Mouse (Mus musculus) CH12.LX (cell line): ENCODE data around the gene Tnrc6b. TPM values are rescaled to one million over a fixed set of nuclear protein-coding genes. Genes with fewer than 3 reads are reported as not detected.
"Not testable (repeated sequence)": the region's sequence is repeated elsewhere in the genome, so short reads cannot be mapped to it uniquely, and the experiment has no call there.

Experiments used
- DNase-seq: peaks from one replicate; pipeline ENCODE4 v3.0.0-alpha.2; 2013; ENCODE audit errors: extremely low read depth
- H3K27ac ChIP-seq: 2 replicates; pipeline ENCODE4 v1.5.1; 2012; ENCODE audit warnings: low read depth, mild to moderate bottlenecking, control low read depth, moderate library complexity; ENCODE audit not compliant: insufficient read depth
- H3K27me3 ChIP-seq: replicated peaks from 2 replicates; pipeline ENCODE3; 2012; ENCODE audit warnings: inconsistent platforms
- H3K36me3 ChIP-seq, 2 experiments: replicated peaks in 1 of 2; 2 replicates each; pipeline versions ENCODE3 to v1.6.1; 2012; ENCODE audit warnings: inconsistent platforms in 1 of 2, low read length in 1 of 2, mild to moderate bottlenecking in 1 of 2, mixed read lengths in 1 of 2, moderate library complexity in 1 of 2; ENCODE audit not compliant: control insufficient read depth in 1 of 2, insufficient read depth in 1 of 2
- H3K4me1 ChIP-seq, 2 experiments: 2 replicates each; pipeline ENCODE4 v1.6.1; 2012; ENCODE audit warnings: inconsistent platforms in 1 of 2, moderate library complexity in 1 of 2; ENCODE audit not compliant: insufficient read depth in 2 of 2, control insufficient read depth in 1 of 2
- H3K4me2 ChIP-seq: 2 replicates; pipeline ENCODE4 v1.6.1; 2012; ENCODE audit warnings: low read depth, mild to moderate bottlenecking, control low read depth; ENCODE audit not compliant: poor library complexity, insufficient read depth, severe bottlenecking
- H3K4me3 ChIP-seq, 3 experiments: fragments of 150-350 bp in 1 of 3; sonication (generic) in 1 of 3; replicated peaks in 1 of 3; 2 replicates each; pipeline versions ENCODE3 to v1.5.1; 2011 to 2012; ENCODE audit warnings: low read depth in 2 of 3, low read length in 2 of 3, mild to moderate bottlenecking in 2 of 3, moderate library complexity in 2 of 3, control low read depth in 1 of 3, improper control_type of control experiment in 1 of 3, inconsistent platforms in 1 of 3, mixed read lengths in 1 of 3; ENCODE audit not compliant: poor library complexity in 1 of 3
- H3K79me2 ChIP-seq: replicated peaks from 2 replicates; pipeline ENCODE4 v1.6.1; 2012; ENCODE audit warnings: mild to moderate bottlenecking, moderate library complexity; ENCODE audit not compliant: control insufficient read depth, poor library complexity, insufficient read depth, severe bottlenecking; ENCODE audit errors: extremely low read depth
- H3K9ac ChIP-seq: 2 replicates; pipeline ENCODE4 v1.6.1; 2012; ENCODE audit warnings: low read depth, mild to moderate bottlenecking, control low read depth, moderate library complexity; ENCODE audit not compliant: insufficient read depth
- H3K9me3 ChIP-seq: replicated peaks from 2 replicates; pipeline ENCODE3; 2012; ENCODE audit warnings: low read length, inconsistent platforms, mixed read lengths
- CHD1 ChIP-seq: IDR thresholded peaks from 2 replicates; pipeline ENCODE4 v1.6.1; 2012; ENCODE audit warnings: low read depth, low read length, improper control_type of control experiment, inconsistent platforms
- CTCF ChIP-seq, 2 experiments: IDR thresholded peaks in 1 of 2; conservative IDR thresholded peaks in 1 of 2; 2 replicates each; pipeline ENCODE4 v1.5.1; 2011 to 2012; ENCODE audit warnings: low read depth in 2 of 2, low read length in 2 of 2, improper control_type of control experiment in 1 of 2, inconsistent platforms in 1 of 2, mild to moderate bottlenecking in 1 of 2, moderate library complexity in 1 of 2
- ETS1 ChIP-seq: conservative IDR thresholded peaks from 2 replicates; pipeline ENCODE4 v1.6.1; 2012; ENCODE audit warnings: low read depth, mild to moderate bottlenecking, inconsistent platforms, low read length, improper control_type of control experiment, moderate library complexity
- HCFC1 ChIP-seq: IDR thresholded peaks from 2 replicates; pipeline ENCODE4 v1.6.1; 2012; ENCODE audit warnings: low read depth, mild to moderate bottlenecking, inconsistent platforms, low read length, improper control_type of control experiment
- MEF2A ChIP-seq: IDR thresholded peaks from 2 replicates; pipeline ENCODE4 v1.6.1; 2014; ENCODE audit warnings: low read depth, mild to moderate bottlenecking, inconsistent platforms, low read length, improper control_type of control experiment, borderline replicate concordance
- MXI1 ChIP-seq: IDR thresholded peaks from 2 replicates; pipeline ENCODE4 v1.6.1; 2011; ENCODE audit warnings: mild to moderate bottlenecking, low read depth, low read length, improper control_type of control experiment
- NRF1 ChIP-seq: IDR thresholded peaks from 2 replicates; pipeline ENCODE4 v1.6.1; 2014; ENCODE audit warnings: low read depth, mild to moderate bottlenecking, inconsistent platforms, low read length, improper control_type of control experiment, moderate library complexity
- POLR2A ChIP-seq: IDR thresholded peaks from 2 replicates; pipeline ENCODE4 v1.6.1; 2011; ENCODE audit warnings: low read depth, mild to moderate bottlenecking, improper control_type of control experiment, low read length
- POLR2AphosphoS2 ChIP-seq: IDR thresholded peaks from 2 replicates; pipeline ENCODE4 v1.6.1; 2011; ENCODE audit warnings: low read depth, low read length, improper control_type of control experiment
- RCOR1 ChIP-seq: conservative IDR thresholded peaks from 2 replicates; pipeline ENCODE4 v1.6.1; 2012; ENCODE audit warnings: low read depth, mild to moderate bottlenecking, inconsistent platforms, low read length, improper control_type of control experiment
- TCF12 ChIP-seq: IDR thresholded peaks from 2 replicates; pipeline ENCODE4 v1.6.1; 2014; ENCODE audit warnings: low read depth, mild to moderate bottlenecking, inconsistent platforms, low read length, improper control_type of control experiment
- UBTF ChIP-seq: IDR thresholded peaks from 2 replicates; pipeline ENCODE4 v1.6.1; 2012; ENCODE audit warnings: low read depth, mild to moderate bottlenecking, inconsistent platforms, low read length, improper control_type of control experiment, moderate library complexity
- ZMIZ1 ChIP-seq: IDR thresholded peaks from 2 replicates; pipeline ENCODE4 v1.6.1; 2012; ENCODE audit warnings: low read depth, mild to moderate bottlenecking, inconsistent platforms, low read length, improper control_type of control experiment
- ZNF384 ChIP-seq: IDR thresholded peaks from 2 replicates; pipeline ENCODE4 v1.6.1; 2012; ENCODE audit warnings: low read depth, low read length, improper control_type of control experiment, inconsistent platforms
- dilution Hi-C: fragments of 300-500 bp; cut with MboI; formaldehyde crosslinking; loops from 2 replicates; pipeline ENCODE4 v1.14.3; 2020; ENCODE audit warnings: low sequenced_read_pairs; ENCODE audit not compliant: extremely low pct_unique_long_range_greater_than_20kb, extremely low pct_ligation_motif_present
- in situ Hi-C: fragments of 300-500 bp; cut with MboI; formaldehyde crosslinking; loops from 3 replicates; pipeline ENCODE4 v1.14.3; 2019; ENCODE audit warnings: low sequenced_read_pairs, low pct_ligation_motif_present, low pct_unique_long_range_greater_than_20kb, mixed read lengths
- polyA plus RNA-seq: library from polyadenylated mRNA; unstranded; fragments of >175 nt; gene quantifications from 2 replicates; pipeline ENCODE4 v1.2.1, GENCODE M21; 2012; ENCODE audit warnings: low read depth; ENCODE audit not compliant: insufficient read length
- total RNA-seq, 2 experiments: library from RNA; depleted of rRNA; stranded (reverse); fragments of 300-350 nt in 1 of 2; fragments of >200 nt in 1 of 2; gene quantifications; 2 replicates each; pipeline ENCODE4 v1.2.3; 2012 to 2014

Gene Tnrc6b
- total and polyA plus RNA-seq, 3 experiments: 6.0 to 17.1 (median 16.1) TPM

- Histone ChIP-seq H3K27me3 (no peaks in the 10 kb centered on the region), H3K4me3 (no peak overlapping the region), H3K4me1 (peaks cover 0 to 27% of the 10 kb centered on the region in 2 experiments; a peak in 2 of 4 replicates), H3K36me3 (peaks cover 68 to 86% of the 10 kb centered on the region in 2 experiments), H3K4me2 (no peak overlapping the region), H3K9me3 (no peaks in the 10 kb centered on the region), H3K9ac (no peak overlapping the region), H3K27ac (no peak overlapping the region), H3K79me2 (no peaks in the 10 kb centered on the region)
- in situ Hi-C loops: no loop called here
- TF ChIP-seq UBTF: no peak
- no peak for TF ChIP-seq TCF12
- TF ChIP-seq POLR2A: no peak
- no peak for TF ChIP-seq HCFC1
- no peak for TF ChIP-seq POLR2AphosphoS2
- TF ChIP-seq MEF2A: no peak
- TF ChIP-seq ZNF384: no peak
- no peak for TF ChIP-seq CTCF (conservative IDR thresholded peaks at IDR 0.05 in 1 of 2, IDR thresholded peaks at IDR 0.05 in 1 of 2; ENCODE audit: low read depth in 2 of 2, low read length in 2 of 2)
- TF ChIP-seq CHD1: no peak
- no peak for DNase-seq
- dilution Hi-C loops: no loop called here
Measured at GRCm38 (mm10) chr15:80901806-80902513, 190.8 kb downstream of the Tnrc6b start.

DNA sequence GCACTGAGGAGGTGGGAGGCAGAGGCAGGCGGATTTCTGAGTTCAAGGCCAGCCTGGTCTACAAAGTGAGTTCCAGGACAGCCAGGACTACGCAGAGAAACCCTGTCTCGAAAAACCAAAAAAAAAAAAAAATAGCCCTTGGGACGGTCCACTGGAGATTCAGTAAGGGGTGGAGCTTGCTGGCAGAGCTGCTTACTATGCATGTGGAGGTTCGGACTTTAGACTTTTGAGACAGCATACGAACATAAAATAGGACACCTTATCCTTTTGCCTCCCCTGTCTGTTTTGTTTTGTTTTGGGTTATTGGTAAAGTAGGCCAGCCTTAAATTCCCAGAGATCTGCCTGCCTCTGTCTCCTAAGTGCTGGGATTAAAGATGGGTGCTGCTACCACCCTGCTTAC lies 193.7 kb downstream of the Tnrc6b start:
- H3K27ac ChIP-seq, H3K4me2 ChIP-seq, DNase-seq, H3K9me3 ChIP-seq, dilution Hi-C loops, H3K9ac ChIP-seq, H3K4me3 ChIP-seq, in situ Hi-C loops, H3K79me2 ChIP-seq, H3K27me3 ChIP-seq: not testable (repeated sequence)
- Histone ChIP-seq H3K4me1 (peaks cover 0 to 12% of the 10 kb centered on the region in 2 experiments; a peak in 2 of 4 replicates), H3K36me3 (peaks cover 58 to 72% of the 10 kb centered on the region in 2 experiments)

- Histone ChIP-seq H3K4me3 (no peak overlapping the region), H3K27me3 (no peaks in the 10 kb centered on the region), H3K27ac (no peak overlapping the region), H3K36me3 (peaks cover 50 to 70% of the 10 kb centered on the region in 2 experiments), H3K79me2 (no peaks in the 10 kb centered on the region), H3K9ac (no peak overlapping the region), H3K9me3 (no peaks in the 10 kb centered on the region), H3K4me1 (no peaks in the 10 kb centered on the region), H3K4me2 (no peak overlapping the region)
- no peak for DNase-seq
- dilution Hi-C loops (no loop called here), in situ Hi-C loops (no loop called here)
- TF ChIP-seq UBTF (no peak), RCOR1 (no peak), ZMIZ1 (no peak), NRF1 (no peak), MXI1 (no peak), ETS1 (no peak)
Measured at GRCm38 (mm10) chr15:80910183-80910582, 199.1 kb downstream of the Tnrc6b start.
